Mouse (Mus musculus): ENCODE measurements around the gene Gm11437. TPM values are rescaled to one million over a fixed set of nuclear protein-coding genes. Genes with fewer than 3 reads are reported as not detected.

Gene Gm11437
- total and polyA plus RNA-seq, 3 experiments, result not detected

- DNase-seq (ENCODE audit: low spot score), result no peak
- peaks cover 26% of the 10 kb centered on the region for H3K27me3 ChIP-seq (ENCODE audit: insufficient read depth, low read length)
- no peak overlapping the region for H3K4me3 ChIP-seq (ENCODE audit: low read depth, low read length)
- H3K4me1 ChIP-seq (ENCODE audit: insufficient read depth, low read depth, low read length), result peaks cover 3% of the 10 kb centered on the region; the same call in 1 of the 2 replicates
- TF ChIP-seq TAL1 (conservative IDR thresholded peaks at IDR 0.05; ENCODE audit: low read depth, low read length) (no peak), GATA2 (IDR thresholded peaks at IDR 0.05; ENCODE audit: borderline replicate concordance, low read depth, low read length) (no peak), GATA1 (IDR thresholded peaks at IDR 0.05; ENCODE audit: borderline replicate concordance, low read length) (no peak), POLR2AphosphoS5 (IDR thresholded peaks at IDR 0.05; ENCODE audit: insufficient replicate concordance, low read depth, low read length) (no peak)
- no peaks in the 10 kb centered on the region for H3K9me3 ChIP-seq (replicated peaks)
- no peak for ATAC-seq (ENCODE audit: extremely low read depth, insufficient number of reproducible peaks, low FRiP score, poor library complexity, severe bottlenecking)
- no peaks in the 10 kb centered on the region for H3K36me3 ChIP-seq (replicated peaks)
Measured at GRCm38 (mm10) chr11:84150884-84151283, 16.4 kb downstream of the Gm11437 start.

GRCm38 (mm10) chr11:84146081-84146480 is 21.2 kb downstream of the Gm11437 start:
- H3K36me3 ChIP-seq (replicated peaks), result no peaks in the 10 kb centered on the region
- TF ChIP-seq GATA1 (IDR thresholded peaks at IDR 0.05; ENCODE audit: borderline replicate concordance, low read length) (no peak), GATA2 (IDR thresholded peaks at IDR 0.05; ENCODE audit: borderline replicate concordance, low read depth, low read length) (no peak), CTCF (IDR thresholded peaks at IDR 0.05; ENCODE audit: low read depth, low read length) (no peak), POLR2AphosphoS5 (IDR thresholded peaks at IDR 0.05; ENCODE audit: insufficient replicate concordance, low read depth, low read length) (no peak), TAL1 (conservative IDR thresholded peaks at IDR 0.05; ENCODE audit: low read depth, low read length) (no peak)
- H3K9me3 ChIP-seq (replicated peaks), result no peaks in the 10 kb centered on the region
- ATAC-seq (ENCODE audit: extremely low read depth, insufficient number of reproducible peaks, low FRiP score, poor library complexity, severe bottlenecking) (no peak), DNase-seq (ENCODE audit: low spot score) (no peak)
- peaks cover 3% of the 10 kb centered on the region; the same call in 1 of the 2 replicates for H3K4me1 ChIP-seq (ENCODE audit: insufficient read depth, low read depth, low read length)
- H3K27me3 ChIP-seq (ENCODE audit: insufficient read depth, low read length), result peaks cover 21% of the 10 kb centered on the region
- no peak overlapping the region for H3K4me3 ChIP-seq (ENCODE audit: low read depth, low read length)

GRCm38 (mm10) chr11:84145201-84145798 is 22.0 kb downstream of the Gm11437 start:
- Histone ChIP-seq H3K4me3 (ENCODE audit: low read depth, low read length) (no peak overlapping the region), H3K36me3 (replicated peaks) (no peaks in the 10 kb centered on the region), H3K27me3 (ENCODE audit: insufficient read depth, low read length) (peaks cover 21% of the 10 kb centered on the region), H3K4me1 (ENCODE audit: insufficient read depth, low read depth, low read length) (peaks cover 3% of the 10 kb centered on the region; the same call in 1 of the 2 replicates), H3K9me3 (replicated peaks) (no peaks in the 10 kb centered on the region)
- TF ChIP-seq TAL1 (conservative IDR thresholded peaks at IDR 0.05; ENCODE audit: low read depth, low read length) (no peak), POLR2AphosphoS5 (IDR thresholded peaks at IDR 0.05; ENCODE audit: insufficient replicate concordance, low read depth, low read length) (no peak), GATA2 (IDR thresholded peaks at IDR 0.05; ENCODE audit: borderline replicate concordance, low read depth, low read length) (no peak), CTCF (IDR thresholded peaks at IDR 0.05; ENCODE audit: low read depth, low read length) (no peak), GATA1 (IDR thresholded peaks at IDR 0.05; ENCODE audit: borderline replicate concordance, low read length) (no peak)
- DNase-seq (ENCODE audit: low spot score) (no peak), ATAC-seq (ENCODE audit: extremely low read depth, insufficient number of reproducible peaks, low FRiP score, poor library complexity, severe bottlenecking) (no peak)

GRCm38 (mm10) chr11:84141752-84142151 is 25.5 kb downstream of the Gm11437 start:
- Histone ChIP-seq H3K4me1 (ENCODE audit: insufficient read depth, low read depth, low read length) (no peaks in the 10 kb centered on the region; the same call in 1 of the 2 replicates), H3K9me3 (replicated peaks) (no peaks in the 10 kb centered on the region), H3K4me3 (ENCODE audit: low read depth, low read length) (no peak overlapping the region), H3K27me3 (ENCODE audit: insufficient read depth, low read length) (peaks cover 19% of the 10 kb centered on the region), H3K36me3 (replicated peaks) (no peaks in the 10 kb centered on the region)
- ATAC-seq (ENCODE audit: extremely low read depth, insufficient number of reproducible peaks, low FRiP score, poor library complexity, severe bottlenecking) (no peak), DNase-seq (ENCODE audit: low spot score) (no peak)
- no peak for TF ChIP-seq TAL1 (conservative IDR thresholded peaks at IDR 0.05; ENCODE audit: low read depth, low read length)
- TF ChIP-seq CTCF (IDR thresholded peaks at IDR 0.05; ENCODE audit: low read depth, low read length), result peak; percentile 31; the same call in 1 of the 2 replicates

GRCm38 (mm10) chr11:84136453-84136852 is 30.8 kb downstream of the Gm11437 start:
- Histone ChIP-seq H3K4me1 (ENCODE audit: insufficient read depth, low read depth, low read length) (no peaks in the 10 kb centered on the region), H3K27me3 (ENCODE audit: insufficient read depth, low read length) (peaks cover 22% of the 10 kb centered on the region), H3K4me3 (ENCODE audit: low read depth, low read length) (no peak overlapping the region), H3K36me3 (replicated peaks) (no peaks in the 10 kb centered on the region), H3K9me3 (replicated peaks) (no peaks in the 10 kb centered on the region)
- ATAC-seq (ENCODE audit: extremely low read depth, insufficient number of reproducible peaks, low FRiP score, poor library complexity, severe bottlenecking), result no peak
- DNase-seq (ENCODE audit: low spot score), result no peak
- no peak for TF ChIP-seq GATA1 (IDR thresholded peaks at IDR 0.05; ENCODE audit: borderline replicate concordance, low read length)
- no peak for TF ChIP-seq POLR2AphosphoS5 (IDR thresholded peaks at IDR 0.05; ENCODE audit: insufficient replicate concordance, low read depth, low read length)
- no peak for TF ChIP-seq GATA2 (IDR thresholded peaks at IDR 0.05; ENCODE audit: borderline replicate concordance, low read depth, low read length)
- no peak for TF ChIP-seq TAL1 (conservative IDR thresholded peaks at IDR 0.05; ENCODE audit: low read depth, low read length)
- no peak for TF ChIP-seq CTCF (IDR thresholded peaks at IDR 0.05; ENCODE audit: low read depth, low read length)

GRCm38 (mm10) chr11:84134331-84134860 is 32.9 kb downstream of the Gm11437 start:
- no peak for ATAC-seq (ENCODE audit: extremely low read depth, insufficient number of reproducible peaks, low FRiP score, poor library complexity, severe bottlenecking)
- Histone ChIP-seq H3K4me1 (ENCODE audit: insufficient read depth, low read depth, low read length) (peaks cover 7% of the 10 kb centered on the region), H3K9me3 (replicated peaks) (no peaks in the 10 kb centered on the region), H3K4me3 (ENCODE audit: low read depth, low read length) (no peak overlapping the region), H3K36me3 (replicated peaks) (no peaks in the 10 kb centered on the region), H3K27me3 (ENCODE audit: insufficient read depth, low read length) (peaks cover 25% of the 10 kb centered on the region)
- TF ChIP-seq POLR2AphosphoS5 (IDR thresholded peaks at IDR 0.05; ENCODE audit: insufficient replicate concordance, low read depth, low read length), result no peak
- no peak for TF ChIP-seq CTCF (IDR thresholded peaks at IDR 0.05; ENCODE audit: low read depth, low read length)
- TF ChIP-seq GATA1 (IDR thresholded peaks at IDR 0.05; ENCODE audit: borderline replicate concordance, low read length), result no peak
- no peak for DNase-seq (ENCODE audit: low spot score)

All from G1E (cell line).